Mouse (Mus musculus): ENCODE measurements around the gene Bpnt1. TPM values are rescaled to one million over a fixed set of nuclear protein-coding genes. Genes with fewer than 3 reads are reported as not detected.
A peak's percentile ranks its signal among the peaks of the same experiment; 100 is the strongest.
"Not testable (repeated sequence)": the region's sequence is repeated elsewhere in the genome, so short reads cannot be mapped to it uniquely, and the experiment has no call there.

The Bpnt1 gene
- total RNA-seq, 1 experiment: 50.6 TPM

- no peak overlapping the region for H3K4me3 ChIP-seq (ENCODE audit: insufficient read depth in 1 of 2, low read depth in 1 of 2, low read length in 2 of 2, poor library complexity in 1 of 2, severe bottlenecking in 1 of 2)
- H3K9me3 ChIP-seq (ENCODE audit: control insufficient read depth, insufficient read depth, low read depth, low read length): no peaks in the 10 kb centered on the region
- DNase-seq (ENCODE audit: low read depth, low spot score): no peak
- no peaks in the 10 kb centered on the region for H3K4me1 ChIP-seq (ENCODE audit: control insufficient read depth in 2 of 2, insufficient read depth in 2 of 2, low read length in 2 of 2, poor library complexity in 1 of 2)
- peaks cover 19% of the 10 kb centered on the region for H3K36me3 ChIP-seq (ENCODE audit: control insufficient read depth, insufficient read depth, low read length, poor library complexity, severe bottlenecking)
- no peak overlapping the region for H3K27ac ChIP-seq (ENCODE audit: insufficient read depth, low read depth, low read length, poor library complexity, severe bottlenecking)
- no peak for TF ChIP-seq CHD2 (IDR thresholded peaks at IDR 0.05; ENCODE audit: low read depth, low read length)
- TF ChIP-seq HCFC1 (IDR thresholded peaks at IDR 0.05; ENCODE audit: borderline replicate concordance, insufficient read depth, low read length): no peak
- no peak for TF ChIP-seq ZNF384 (IDR thresholded peaks at IDR 0.05; ENCODE audit: low read depth, low read length)
- no peak for TF ChIP-seq ZC3H11A (IDR thresholded peaks at IDR 0.05; ENCODE audit: borderline replicate concordance, low read depth, low read length)
- no peak for TF ChIP-seq MAFK (IDR thresholded peaks at IDR 0.05; ENCODE audit: insufficient read depth, low read depth, low read length)
- in situ Hi-C loops (cut with MboI; ENCODE audit: low sequenced_read_pairs in 2 of 2, unreplicated experiment in 2 of 2): no loop called here
- H3K9ac ChIP-seq (ENCODE audit: insufficient read depth, low read depth, low read length, poor library complexity, severe bottlenecking): no peak overlapping the region
Measured at GRCm38 (mm10) chr1:185315846-185316568, 15.9 kb upstream of the Bpnt1 start.

GRCm38 (mm10) chr1:185327754-185328345, 4.1 kb upstream of the Bpnt1 start:
- H3K27ac ChIP-seq (ENCODE audit: insufficient read depth, low read depth, low read length, poor library complexity, severe bottlenecking); H3K4me1 ChIP-seq (ENCODE audit: control insufficient read depth in 2 of 2, insufficient read depth in 2 of 2, low read length in 2 of 2, poor library complexity in 1 of 2); DNase-seq (ENCODE audit: low read depth, low spot score); H3K9ac ChIP-seq (ENCODE audit: insufficient read depth, low read depth, low read length, poor library complexity, severe bottlenecking); H3K9me3 ChIP-seq (ENCODE audit: control insufficient read depth, insufficient read depth, low read depth, low read length); in situ Hi-C loops (cut with MboI; ENCODE audit: low sequenced_read_pairs in 2 of 2, unreplicated experiment in 2 of 2): not testable (repeated sequence)
- Histone ChIP-seq H3K36me3 (ENCODE audit: control insufficient read depth, insufficient read depth, low read length, poor library complexity, severe bottlenecking) (peaks cover 25% of the 10 kb centered on the region), H3K4me3 (ENCODE audit: insufficient read depth in 1 of 2, low read depth in 1 of 2, low read length in 2 of 2, poor library complexity in 1 of 2, severe bottlenecking in 1 of 2) (peak overlapping the region in 1 of 2 experiments; percentile 87; a peak in 2 of 4 replicates)

GRCm38 (mm10) chr1:185328721-185329610, 3.0 kb upstream of the Bpnt1 start, which contains the start of gene Iars2:
TSS of gene Iars2 (minus strand) at chr1:185329396.
- Histone ChIP-seq H3K4me3 (ENCODE audit: insufficient read depth in 1 of 2, low read depth in 1 of 2, low read length in 2 of 2, poor library complexity in 1 of 2, severe bottlenecking in 1 of 2) (peak within 1 kb of the TSS; percentile 87 to 97), H3K36me3 (ENCODE audit: control insufficient read depth, insufficient read depth, low read length, poor library complexity, severe bottlenecking) (peaks cover 19% of the 10 kb centered on the region), H3K4me1 (ENCODE audit: control insufficient read depth in 2 of 2, insufficient read depth in 2 of 2, low read length in 2 of 2, poor library complexity in 1 of 2) (peaks cover 0 to 4% of the 10 kb centered on the region in 2 experiments; a peak in 2 of 4 replicates), H3K9ac (ENCODE audit: insufficient read depth, low read depth, low read length, poor library complexity, severe bottlenecking) (peak within 1 kb of the TSS; percentile 93), H3K9me3 (ENCODE audit: control insufficient read depth, insufficient read depth, low read depth, low read length) (no peaks in the 10 kb centered on the region), H3K27ac (ENCODE audit: insufficient read depth, low read depth, low read length, poor library complexity, severe bottlenecking) (peak within 1 kb of the TSS; percentile 88)
- in situ Hi-C loops (cut with MboI; ENCODE audit: low sequenced_read_pairs in 2 of 2, unreplicated experiment in 2 of 2): no loop called here
- TF ChIP-seq HCFC1 (IDR thresholded peaks at IDR 0.05; ENCODE audit: borderline replicate concordance, insufficient read depth, low read length) (no peak), ZNF384 (IDR thresholded peaks at IDR 0.05; ENCODE audit: low read depth, low read length) (no peak), MAFK (IDR thresholded peaks at IDR 0.05; ENCODE audit: insufficient read depth, low read depth, low read length) (no peak), ZC3H11A (IDR thresholded peaks at IDR 0.05; ENCODE audit: borderline replicate concordance, low read depth, low read length) (no peak), CHD2 (IDR thresholded peaks at IDR 0.05; ENCODE audit: low read depth, low read length) (no peak)
- peak; percentile 81 for DNase-seq (ENCODE audit: low read depth, low spot score)

- TF ChIP-seq CHD2 (IDR thresholded peaks at IDR 0.05; ENCODE audit: low read depth, low read length) (no peak), ZNF384 (IDR thresholded peaks at IDR 0.05; ENCODE audit: low read depth, low read length) (no peak), HCFC1 (IDR thresholded peaks at IDR 0.05; ENCODE audit: borderline replicate concordance, insufficient read depth, low read length) (no peak), MAFK (IDR thresholded peaks at IDR 0.05; ENCODE audit: insufficient read depth, low read depth, low read length) (no peak), ZC3H11A (IDR thresholded peaks at IDR 0.05; ENCODE audit: borderline replicate concordance, low read depth, low read length) (no peak)
- Histone ChIP-seq H3K36me3 (ENCODE audit: control insufficient read depth, insufficient read depth, low read length, poor library complexity, severe bottlenecking) (peaks cover 16% of the 10 kb centered on the region), H3K9me3 (ENCODE audit: control insufficient read depth, insufficient read depth, low read depth, low read length) (no peaks in the 10 kb centered on the region), H3K4me3 (ENCODE audit: insufficient read depth in 1 of 2, low read depth in 1 of 2, low read length in 2 of 2, poor library complexity in 1 of 2, severe bottlenecking in 1 of 2) (peak overlapping the region; percentile 87 to 97), H3K9ac (ENCODE audit: insufficient read depth, low read depth, low read length, poor library complexity, severe bottlenecking) (peak overlapping the region; percentile 89; the same call in 1 of the 2 replicates), H3K4me1 (ENCODE audit: control insufficient read depth in 2 of 2, insufficient read depth in 2 of 2, low read length in 2 of 2, poor library complexity in 1 of 2) (peaks cover 0 to 5% of the 10 kb centered on the region in 2 experiments; a peak in 2 of 4 replicates), H3K27ac (ENCODE audit: insufficient read depth, low read depth, low read length, poor library complexity, severe bottlenecking) (no peak overlapping the region; the same call in 1 of the 2 replicates)
- DNase-seq (ENCODE audit: low read depth, low spot score): no peak
- in situ Hi-C loops (cut with MboI; ENCODE audit: low sequenced_read_pairs in 2 of 2, unreplicated experiment in 2 of 2): no loop called here
Measured at GRCm38 (mm10) chr1:185329851-185330250, 2.1 kb upstream of the Bpnt1 start.
